Mouse (Mus musculus) liver, adult 2 months (tissue): Measurements from ENCODE around the gene Nme7.

Experiments used
- CTCF ChIP-seq: fragments of 200-500 bp; IDR thresholded peaks from 2 replicates; pipeline ENCODE4 v1.5.1; 2011; ENCODE audit warnings: low read depth, low read length, control low read depth
- POLR2A ChIP-seq: fragments of 200-500 bp; IDR thresholded peaks from 2 replicates; pipeline ENCODE4 v1.6.1; 2011; ENCODE audit warnings: low read length, control low read depth; ENCODE audit not compliant: insufficient read depth; ENCODE audit errors: extremely low read depth

- TF ChIP-seq POLR2A: no peak
- TF ChIP-seq CTCF: no peak
Measured at GRCm38 (mm10) chr1:164276552-164276951, 27.4 kb upstream of the Nme7 start.
